Mouse (Mus musculus): ENCODE measurements at regions not wholly inside any gene's neighbourhood (a gene's known extent, or its start where the extent isn't known, plus 50 kb on each side); places are given as distances from the start of the nearest gene placed in this dataset.
A peak's percentile ranks its signal among the peaks of the same experiment; 100 is the strongest.

DNA sequence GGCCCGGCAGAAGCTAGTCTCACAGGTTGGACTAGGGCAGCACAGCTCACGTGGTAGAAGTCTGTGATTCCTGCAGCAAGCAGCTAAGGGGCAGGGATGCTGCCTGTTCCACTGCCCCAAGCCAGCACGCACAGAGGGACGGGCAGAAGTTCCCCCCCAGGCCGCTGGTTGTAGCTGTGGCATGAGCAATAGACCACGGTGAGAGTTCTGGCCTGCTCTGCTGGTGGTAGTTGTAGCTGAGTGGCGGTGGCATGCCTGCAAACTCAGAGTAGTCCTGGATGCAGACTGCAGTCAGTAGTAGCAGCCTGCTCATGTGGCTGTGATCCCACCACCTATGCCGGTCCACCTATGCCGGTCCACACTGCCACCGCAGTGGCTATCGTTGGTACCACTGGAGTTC is 71.5 kb upstream of the Rpl39l start:
- DNase-seq (ENCODE audit: low spot score in 2 of 2): no peak

DNA sequence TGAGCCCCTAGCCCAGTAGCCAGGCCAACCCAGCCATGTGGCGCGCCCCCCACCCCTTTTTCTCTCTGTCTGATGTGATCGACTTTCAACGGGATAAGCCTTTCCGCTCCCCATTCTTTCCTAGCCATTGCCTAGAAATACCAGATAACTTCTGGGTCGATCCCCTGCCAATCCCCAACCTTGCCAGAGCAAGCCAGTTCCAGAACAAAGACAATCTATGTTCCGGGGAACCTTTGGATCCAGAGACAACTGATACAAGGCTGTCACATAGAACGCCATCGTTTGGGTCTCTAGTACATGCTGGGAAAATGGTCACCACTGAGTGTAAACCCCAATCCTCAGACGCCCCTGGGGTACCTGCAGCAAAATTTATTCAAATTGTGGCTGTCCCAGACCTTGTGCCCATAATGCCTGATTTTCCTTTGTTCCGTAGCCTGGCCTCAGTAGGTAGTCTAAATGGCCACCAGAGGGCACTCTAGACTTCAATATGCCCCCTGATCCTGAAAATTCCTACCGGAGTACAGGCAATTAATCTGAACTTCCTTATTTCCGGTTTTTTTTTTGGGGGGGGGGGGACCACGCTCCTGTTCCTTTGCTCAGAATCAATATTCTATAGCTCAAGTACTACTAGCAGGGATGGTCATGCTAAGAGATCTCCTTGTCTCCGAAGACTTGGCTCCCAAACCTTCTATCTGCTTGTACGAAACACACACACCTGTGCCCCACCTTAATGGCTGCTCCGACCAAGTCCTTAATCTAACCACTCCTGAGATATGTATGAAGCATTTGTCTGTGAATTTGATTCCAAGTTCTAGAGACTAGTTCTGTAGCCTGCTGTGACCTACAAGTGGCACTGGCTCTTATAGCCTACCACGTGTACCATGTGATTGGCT is 81.3 kb upstream of the Rpl39l start:
- peak in 1 of 2 experiments; percentile 53 for DNase-seq (ENCODE audit: low spot score in 2 of 2)

DNA sequence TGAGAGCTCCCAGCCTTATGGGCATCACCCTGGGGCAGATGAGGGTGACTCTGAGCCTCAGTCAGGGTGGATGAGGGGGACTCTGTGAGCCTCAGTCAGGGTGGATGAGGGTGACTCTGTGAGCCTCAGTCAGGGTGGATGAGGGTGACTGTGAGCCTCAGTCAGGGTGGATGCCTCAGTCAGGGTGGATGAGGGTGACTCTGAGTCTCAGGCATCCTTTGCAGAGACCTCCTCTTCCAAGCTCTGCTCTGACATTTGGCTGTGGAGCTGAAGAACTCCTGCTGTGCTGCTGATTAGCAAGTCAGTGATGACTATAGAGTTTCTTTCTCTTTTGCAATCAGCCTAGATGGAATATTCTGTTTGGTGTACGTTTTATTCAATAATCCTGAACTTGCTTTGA is 83.7 kb upstream of the Rpl39l start:
- DNase-seq (ENCODE audit: low spot score in 2 of 2): no peak

DNA sequence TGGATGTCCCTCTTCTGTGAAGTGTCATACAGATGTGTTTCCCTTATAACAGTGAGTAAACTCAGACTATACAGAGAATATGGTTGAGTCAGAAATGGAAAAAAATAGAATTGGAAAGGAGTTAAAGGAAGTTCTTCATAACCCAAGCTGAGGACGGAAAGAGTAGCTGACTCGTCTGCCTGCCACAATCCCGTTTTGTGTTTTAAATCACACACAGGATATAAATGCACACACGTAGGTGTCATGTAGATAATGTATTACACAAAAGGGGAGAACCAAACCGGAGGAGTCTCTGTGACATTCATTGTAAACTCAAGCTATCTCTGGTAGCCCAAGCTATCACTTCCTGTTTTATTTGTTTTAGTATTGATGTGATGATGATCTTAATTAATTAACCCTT is 84.6 kb upstream of the Rpl39l start:
- DNase-seq (ENCODE audit: low spot score in 2 of 2): no peak

DNA sequence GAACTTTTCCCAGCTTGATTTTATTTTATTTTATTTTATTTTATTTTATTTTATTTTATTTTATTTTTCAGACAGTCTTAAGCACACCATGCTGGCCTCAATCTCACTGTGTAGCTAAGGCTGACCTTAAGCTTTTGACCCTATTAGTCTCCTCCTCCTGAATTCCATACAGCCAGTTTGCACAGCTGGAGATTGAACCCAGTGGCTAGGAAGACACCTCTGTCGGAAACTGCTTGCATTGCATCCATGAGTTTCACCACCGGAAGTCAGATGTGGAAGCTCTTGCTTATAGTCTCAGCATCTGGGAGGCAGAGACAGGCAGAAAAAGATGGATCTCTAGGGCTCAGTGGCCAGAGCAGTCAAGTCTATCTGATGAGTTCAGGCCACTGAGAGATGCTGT is 86.4 kb upstream of the Grin2a start:
- DNase-seq (ENCODE audit: low spot score in 2 of 2): no peak

DNA sequence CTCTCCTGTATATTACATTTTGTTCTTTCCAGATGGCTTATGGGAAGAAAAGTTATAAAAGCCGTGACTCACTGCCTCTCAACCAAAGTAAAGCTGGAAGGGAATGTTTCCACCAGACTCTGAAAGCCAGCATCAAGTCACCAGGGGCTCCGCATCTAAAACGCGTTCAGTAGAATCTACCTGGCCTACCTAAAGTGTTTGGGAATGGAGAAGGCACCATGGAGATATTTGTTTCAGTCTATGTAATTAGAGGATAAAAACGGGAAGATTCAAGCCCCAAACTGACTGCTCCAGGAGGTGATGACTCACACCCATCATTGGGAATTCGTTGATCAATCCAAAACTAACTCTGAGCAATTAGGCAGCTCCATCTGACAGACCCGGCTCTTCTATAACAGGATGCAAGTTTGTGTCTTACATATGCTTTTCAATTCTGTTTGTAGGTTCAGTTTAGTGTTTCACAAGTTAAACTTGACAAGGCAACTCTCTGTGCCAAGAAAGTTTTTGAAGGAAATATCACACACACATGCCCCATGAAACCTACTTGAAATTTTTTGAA is 84.8 kb upstream of the Grin2a start:
- DNase-seq (ENCODE audit: low spot score in 2 of 2): no peak

DNA sequence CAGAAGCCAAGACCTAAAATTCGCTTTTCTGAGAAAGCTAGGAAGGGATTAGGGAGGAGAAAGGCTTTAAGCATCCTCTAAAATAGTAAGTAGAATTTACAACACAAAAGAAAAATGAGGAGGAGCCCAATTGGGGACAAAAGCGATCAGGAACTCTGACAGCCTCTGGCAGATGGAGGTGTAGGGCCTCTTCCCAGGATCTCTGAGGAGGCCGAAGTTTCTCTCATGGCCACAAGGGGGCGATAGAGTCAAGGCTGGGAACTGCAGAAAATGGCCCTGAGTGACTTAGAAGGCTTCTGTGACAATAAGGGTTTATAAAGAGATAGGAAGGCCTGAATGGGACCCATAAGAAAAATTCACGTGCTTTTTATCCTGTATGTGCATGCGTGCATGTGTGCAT is 77.8 kb upstream of the Grin2a start:
- DNase-seq (ENCODE audit: low spot score in 2 of 2): peak; percentile 51 to 67

DNA sequence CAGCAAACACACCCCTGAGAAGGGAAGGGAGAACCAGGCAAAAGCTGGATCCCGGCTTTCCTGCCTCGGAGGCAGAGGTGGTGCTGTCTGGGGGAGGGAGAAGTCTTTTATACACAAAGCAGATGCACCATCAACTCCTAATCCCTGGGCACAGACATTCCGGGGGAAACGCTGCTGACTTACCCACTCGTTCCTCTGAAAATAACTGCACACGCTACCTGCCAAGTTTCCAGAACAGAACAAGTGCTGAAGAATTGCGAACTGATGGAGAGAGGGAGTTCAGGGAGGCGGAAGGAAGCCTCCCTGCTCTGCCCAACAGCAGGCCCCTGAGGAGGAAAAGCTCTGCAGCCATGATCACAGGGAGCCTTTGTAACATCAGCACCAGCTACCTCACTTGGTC is 68.1 kb upstream of the Grin2a start:
- peak; percentile 71 to 78 for DNase-seq (ENCODE audit: low spot score in 2 of 2)

DNA sequence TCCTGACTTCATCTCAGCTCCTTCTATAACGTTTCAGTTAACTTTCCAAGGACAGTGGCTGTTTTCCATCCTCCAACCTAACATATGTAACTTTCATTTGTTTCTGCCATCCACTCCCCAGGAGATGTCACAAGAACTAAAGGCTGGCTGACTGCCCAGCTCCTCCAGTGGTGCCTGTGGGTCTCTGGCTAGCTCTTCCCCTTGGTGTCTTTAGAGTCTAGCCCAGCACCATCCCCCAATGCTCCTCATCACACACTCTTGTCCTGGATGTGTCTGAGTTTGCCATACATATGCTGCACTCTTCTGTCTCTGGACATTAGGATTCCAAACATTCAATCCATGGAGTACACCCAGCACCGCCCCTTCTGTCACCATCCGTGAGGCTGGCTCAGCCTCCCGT is 62.7 kb upstream of the Grin2a start:
- no peak for DNase-seq (ENCODE audit: low spot score in 2 of 2)

Data from layer of hippocampus, adult 8-10 months (tissue).